Mouse (Mus musculus) embryo, embryonic 11 days (tissue): ENCODE data around the gene Nsun2.
A peak's percentile ranks its signal among the peaks of the same experiment; 100 is the strongest.

Source experiments
- DNase-seq: peaks from one replicate; pipeline ENCODE4 v3.0.0-alpha.2; 2015

Nsun2 gene

GRCm38 (mm10) chr13:69533405-69534333, at the start of gene Nsun2:
Gene Nsun2 (plus strand): TSS chr13:69533746.
- peak; percentile 58 for DNase-seq

- peak; percentile 68 for DNase-seq
Observed at GRCm38 (mm10) chr13:69485326-69485725, 48.2 kb upstream of the Nsun2 start.

GRCm38 (mm10) chr13:69485833-69486232, 47.7 kb upstream of the Nsun2 start:
- no peak for DNase-seq

- no peak for DNase-seq
Observed at GRCm38 (mm10) chr13:69487108-69487507, 46.4 kb upstream of the Nsun2 start.

- DNase-seq = peak; percentile 46
Observed at GRCm38 (mm10) chr13:69487611-69488275, 45.8 kb upstream of the Nsun2 start.

- peak; percentile 7 for DNase-seq
Observed at GRCm38 (mm10) chr13:69488565-69489255, 44.8 kb upstream of the Nsun2 start.

- no peak for DNase-seq
Observed at GRCm38 (mm10) chr13:69489777-69490176, 43.8 kb upstream of the Nsun2 start.

- peak; percentile 82 for DNase-seq
Observed at GRCm38 (mm10) chr13:69492876-69493463, 40.6 kb upstream of the Nsun2 start.

- no peak for DNase-seq
Observed at GRCm38 (mm10) chr13:69498276-69498675, 35.3 kb upstream of the Nsun2 start.

GRCm38 (mm10) chr13:69502157-69502750, 31.3 kb upstream of the Nsun2 start:
- no peak for DNase-seq

GRCm38 (mm10) chr13:69502863-69503262, 30.7 kb upstream of the Nsun2 start:
- DNase-seq = no peak

- DNase-seq = no peak
Observed at GRCm38 (mm10) chr13:69506341-69507086, 27.0 kb upstream of the Nsun2 start.

- no peak for DNase-seq
Observed at GRCm38 (mm10) chr13:69507666-69508065, 25.9 kb upstream of the Nsun2 start.

GRCm38 (mm10) chr13:69509391-69510244, 23.9 kb upstream of the Nsun2 start:
- DNase-seq = peak; percentile 69

GRCm38 (mm10) chr13:69515091-69515490, 18.5 kb upstream of the Nsun2 start:
- no peak for DNase-seq

GRCm38 (mm10) chr13:69517445-69517844, 16.1 kb upstream of the Nsun2 start:
- DNase-seq = no peak

- DNase-seq = no peak
Observed at GRCm38 (mm10) chr13:69519137-69519536, 14.4 kb upstream of the Nsun2 start.

- no peak for DNase-seq
Observed at GRCm38 (mm10) chr13:69522161-69522791, 11.3 kb upstream of the Nsun2 start.

- DNase-seq = no peak
Observed at GRCm38 (mm10) chr13:69523444-69524157, 9.9 kb upstream of the Nsun2 start.

- DNase-seq = no peak
Observed at GRCm38 (mm10) chr13:69524158-69524530, 9.4 kb upstream of the Nsun2 start.
